Mouse (Mus musculus) ES-E14 (cell line): ENCODE measurements around the gene Ppp1r14c.

ENCODE experiments used
- CHD2 ChIP-seq: IDR thresholded peaks from 2 replicates; pipeline ENCODE4 v1.6.1; 2014; ENCODE audit warnings: mild to moderate bottlenecking, low read depth, low read length, inconsistent platforms
- HCFC1 ChIP-seq: IDR thresholded peaks from 2 replicates; pipeline ENCODE4 v1.6.1; 2012; ENCODE audit warnings: low read length, inconsistent platforms, borderline replicate concordance; ENCODE audit not compliant: insufficient read depth
- MAFK ChIP-seq: IDR thresholded peaks from 2 replicates; pipeline ENCODE4 v1.6.1; 2014; ENCODE audit warnings: mild to moderate bottlenecking, low read depth, low read length, inconsistent platforms; ENCODE audit not compliant: insufficient read depth

DNA sequence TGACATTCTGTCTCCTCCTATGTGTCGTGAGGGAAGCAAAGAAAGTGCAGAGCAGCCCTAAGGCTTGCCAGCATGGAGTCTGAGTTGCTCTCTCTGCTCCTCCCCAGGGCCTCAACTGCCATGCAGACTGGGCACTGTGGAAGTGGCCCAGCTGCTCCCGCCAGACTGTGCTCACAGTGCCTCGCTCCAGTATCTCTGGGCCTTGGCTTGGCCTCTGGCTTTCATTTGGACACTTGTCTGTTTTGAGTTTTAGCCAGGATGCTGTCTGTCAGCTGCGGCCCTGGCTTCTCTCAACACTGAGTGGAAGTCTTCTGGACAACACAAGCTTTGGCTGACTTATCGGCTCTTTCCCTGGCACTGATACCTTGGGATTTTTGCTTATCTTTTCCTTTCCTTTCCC is 49.0 kb downstream of the Ppp1r14c start:
- no peak for TF ChIP-seq MAFK
- no peak for TF ChIP-seq HCFC1
- no peak for TF ChIP-seq CHD2
